Mouse (Mus musculus) lung, postnatal 0 days (tissue): ENCODE data around the gene Plin4.
"Not testable (repeated sequence)": the region's sequence is repeated elsewhere in the genome, so short reads cannot be mapped to it uniquely, and the experiment has no call there.

Experiments
- CTCF ChIP-seq: IDR thresholded peaks from 2 replicates; pipeline ENCODE4 v1.5.1; 2016; ENCODE audit warnings: antibody characterized with exemption, mild to moderate bottlenecking
- EP300 ChIP-seq: IDR thresholded peaks from 2 replicates; pipeline ENCODE4 v1.6.1; 2016; ENCODE audit warnings: antibody characterized with exemption, mild to moderate bottlenecking, control low read depth

- TF ChIP-seq CTCF, EP300: not testable (repeated sequence)
Observed at GRCm38 (mm10) chr17:56106436-56106835, 3.2 kb downstream of the Plin4 start.
